10 mouse cellular contexts compared by ENCODE assay signal in the genomic region with DNA sequence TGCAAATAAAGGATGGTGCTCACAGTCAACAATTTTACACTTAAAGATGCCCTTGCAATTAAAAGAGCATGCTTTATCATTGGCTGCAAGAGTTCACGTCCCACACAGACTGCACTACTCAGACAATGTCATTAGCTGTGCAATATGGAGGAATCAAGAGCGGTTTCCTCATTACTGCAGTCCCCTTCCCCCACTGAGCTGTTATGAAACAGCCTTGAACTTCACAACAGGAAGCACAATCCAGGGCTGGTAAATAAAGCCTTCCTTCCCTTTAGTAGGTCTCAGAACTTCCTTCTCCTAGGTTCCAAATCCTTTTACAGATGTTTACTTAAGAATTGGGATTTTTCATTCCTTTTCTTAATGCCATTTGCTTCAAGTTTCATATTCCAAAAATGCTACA. TPM values are rescaled to one million over a fixed set of nuclear protein-coding genes. Genes with fewer than 3 reads are reported as not detected.
DNase-seq lines count a peak whose midpoint lies in the region; ATAC-seq and TF ChIP-seq lines count a peak whose summit lies in the region.
"Had no signal": no experiment of that assay in that cellular context is flagged by ENCODE, and none has a peak within 500 bp of the region (broad histone marks: within the 10 kb centered on the region; RNA-seq: fewer than 3 reads in every experiment).

No protein-coding gene starts in this region.

- WGBS in lung, adult 2 months = 38% methylated on average over 2 of the region's 2 CpGs
- WGBS in intestine, postnatal 0 days = 45% methylated on average over 2 of the region's 2 CpGs
- WGBS in cerebellum, adult 2 months = 68% methylated on average over 2 of the region's 2 CpGs
- 66% methylated on average over 2 of the region's 2 CpGs for WGBS in forebrain, embryonic 11.5 days

- H3K9ac ChIP-seq in intestine, postnatal 0 days (ENCODE audit: low read depth, low read length) = no peak overlapping the region
- H3K9ac ChIP-seq in forebrain, embryonic 11.5 days (ENCODE audit: low read length) = no peak overlapping the region
- H3K9ac ChIP-seq: limb, embryonic 13.5 days had no signal

- H3K36me3 ChIP-seq in intestine, postnatal 0 days (ENCODE audit: control insufficient read depth, insufficient read depth) = no peaks in the 10 kb centered on the region
- no peaks in the 10 kb centered on the region for H3K36me3 ChIP-seq in forebrain, embryonic 11.5 days (ENCODE audit: control insufficient read depth, insufficient read depth, low read length)
- H3K36me3 ChIP-seq: limb, embryonic 13.5 days had no signal

- DNase-seq in heart, adult 8-10 months (ENCODE audit: low spot score) = peak; percentile 63
- no peak for DNase-seq in heart, postnatal 4 days
- DNase-seq in lung, adult 18-20 months = peak; percentile 35 to 60
- no peak for DNase-seq in lung, adult 2 months
- no peak for DNase-seq in cerebellum, adult 2 months
- no peak for DNase-seq in forebrain, embryonic 11.5 days (ENCODE audit: low spot score)
- DNase-seq: cerebellum, adult 18-20 months had no signal

- H3K27ac ChIP-seq in intestine, postnatal 0 days (ENCODE audit: low read depth, low read length) = peak overlapping the region; percentile 7; the same call in 1 of the 2 replicates
- no peak overlapping the region for H3K27ac ChIP-seq in cerebellum, adult 2 months (ENCODE audit: insufficient read depth, low read length)
- no peak overlapping the region for H3K27ac ChIP-seq in forebrain, embryonic 11.5 days (ENCODE audit: low read depth, low read length)
- H3K27ac ChIP-seq: limb, embryonic 13.5 days had no signal

- no peak overlapping the region for H3K4me2 ChIP-seq in intestine, postnatal 0 days (replicated peaks; ENCODE audit: low read depth)
- H3K4me2 ChIP-seq in forebrain, embryonic 11.5 days (ENCODE audit: low read depth, low read length, severe bottlenecking) = no peak overlapping the region
- H3K4me2 ChIP-seq: limb, embryonic 13.5 days had no signal

- no peak overlapping the region for H3K4me3 ChIP-seq in lung, adult 2 months (replicated peaks; ENCODE audit: extremely low read depth, low read depth, low read length)
- H3K4me3 ChIP-seq in intestine, postnatal 0 days (ENCODE audit: low read depth, low read length) = no peak overlapping the region
- H3K4me3 ChIP-seq in cerebellum, adult 2 months (replicated peaks; ENCODE audit: insufficient read depth, low read depth, low read length) = no peak overlapping the region
- no peak overlapping the region for H3K4me3 ChIP-seq in forebrain, embryonic 11.5 days (ENCODE audit: low read depth, low read length)
- H3K4me3 ChIP-seq: limb, embryonic 13.5 days had no signal

- ATAC-seq in intestine, postnatal 0 days = no peak
- ATAC-seq in neutrophil, adult 5-6 weeks (ENCODE audit: extremely low read depth, insufficient number of reproducible peaks, low FRiP score, poor library complexity, severe bottlenecking) = peak; percentile 90
- no peak for ATAC-seq in forebrain, embryonic 11.5 days (replicated peaks; ENCODE audit: low FRiP score)

- H3K9me3 ChIP-seq in intestine, postnatal 0 days (ENCODE audit: control insufficient read depth) = no peaks in the 10 kb centered on the region
- H3K9me3 ChIP-seq in forebrain, embryonic 11.5 days (ENCODE audit: control insufficient read depth, low read length) = no peaks in the 10 kb centered on the region
- H3K9me3 ChIP-seq: limb, embryonic 13.5 days had no signal

- H3K27me3 ChIP-seq in intestine, postnatal 0 days (replicated peaks; ENCODE audit: control insufficient read depth, insufficient read depth, low read length) = peaks cover 4% of the 10 kb centered on the region; the same call in 1 of the 2 replicates
- no peaks in the 10 kb centered on the region for H3K27me3 ChIP-seq in cerebellum, adult 2 months (ENCODE audit: control insufficient read depth, insufficient read depth, low read length)
- peaks cover 31% of the 10 kb centered on the region for H3K27me3 ChIP-seq in forebrain, embryonic 11.5 days (ENCODE audit: control insufficient read depth, insufficient read depth, low read length)

- TF ChIP-seq POLR2A in lung, adult 2 months (IDR thresholded peaks at IDR 0.05; ENCODE audit: borderline replicate concordance, extremely low read depth, low read depth, low read length) = no peak
- TF ChIP-seq POLR2A in cerebellum, adult 2 months (IDR thresholded peaks at IDR 0.05; ENCODE audit: borderline replicate concordance, insufficient read depth, low read length) = no peak

- H3K4me1 ChIP-seq in lung, adult 2 months (ENCODE audit: control insufficient read depth, insufficient read depth, low read length) = peaks cover 6% of the 10 kb centered on the region
- H3K4me1 ChIP-seq in intestine, postnatal 0 days (replicated peaks; ENCODE audit: control insufficient read depth, insufficient read depth, low read length) = no peaks in the 10 kb centered on the region
- H3K4me1 ChIP-seq in cerebellum, adult 2 months (ENCODE audit: control insufficient read depth, insufficient read depth, low read length) = no peaks in the 10 kb centered on the region
- H3K4me1 ChIP-seq in forebrain, embryonic 11.5 days (replicated peaks; ENCODE audit: control insufficient read depth, insufficient read depth, low read length) = no peaks in the 10 kb centered on the region
- H3K4me1 ChIP-seq: limb, embryonic 13.5 days had no signal

- TF ChIP-seq CTCF in lung, adult 2 months (IDR thresholded peaks at IDR 0.05; ENCODE audit: insufficient read depth, low read length) = no peak
- TF ChIP-seq CTCF in intestine, postnatal 0 days (IDR thresholded peaks at IDR 0.05; ENCODE audit: low read depth) = no peak
- no peak for TF ChIP-seq CTCF in cerebellum, adult 2 months (IDR thresholded peaks at IDR 0.05; ENCODE audit: borderline replicate concordance, insufficient read depth, low read depth, low read length)

RNA-seq across cellular contexts. Expression of a gene that starts 41.8 kb away (rescaled TPM):
- 100 to 1,000 TPM; 419 to 623 (median 536) TPM for total RNA-seq in heart, adult 8-10 months (2022)
- 100 to 1,000 TPM; 856 to 962 TPM for total RNA-seq in heart, postnatal 4 days (2021)
- 450 and 779 TPM in 2 replicates for polyA plus RNA-seq in lung, adult 2 months (2012; rRNA removed)
- 4,093 and 4,486 TPM in 2 replicates for polyA plus RNA-seq in intestine, postnatal 0 days (2015; fragmentation: Nextera tagmentation; extraction: Ambion mirVana)
- total RNA-seq in neutrophil, adult 5-6 weeks (2017) = 5,959 and 5,978 TPM in 2 replicates
- polyA plus RNA-seq in cerebellum, adult 2 months (2012; rRNA removed) = 1,010 and 1,165 TPM in 2 replicates
- polyA plus RNA-seq in forebrain, embryonic 11.5 days (2014; fragmentation: Nextera tagmentation; extraction: Ambion mirVana) = 3,887 and 4,316 TPM in 2 replicates

Comparison
In these comparisons a context has a peak if more than half of its experiments do, and no peak if none do; other contexts are left out.
1. DNase-seq: peak in heart, adult 8-10 months (single experiment) and lung, adult 18-20 months (2 of 2); none in heart, postnatal 4 days (single experiment), lung, adult 2 months (single experiment), cerebellum, adult 2 months (0 of 2) and forebrain, embryonic 11.5 days (single experiment).